Mouse (Mus musculus): ENCODE measurements around the gene Sppl3.
A peak's percentile ranks its signal among the peaks of the same experiment; 100 is the strongest.
"Not testable (repeated sequence)": the region's sequence is repeated elsewhere in the genome, so short reads cannot be mapped to it uniquely, and the experiment has no call there.

Gene Sppl3

GRCm38 (mm10) chr5:115076144-115076901, 65.4 kb downstream of the Sppl3 start:
- peak; percentile 86 to 87 for DNase-seq

- no peak for DNase-seq
These were observed 70.7 kb downstream of the Sppl3 start for GRCm38 (mm10) chr5:115081636-115082035.

GRCm38 (mm10) chr5:115083492-115083891, 72.6 kb downstream of the Sppl3 start:
- no peak for DNase-seq

DNA sequence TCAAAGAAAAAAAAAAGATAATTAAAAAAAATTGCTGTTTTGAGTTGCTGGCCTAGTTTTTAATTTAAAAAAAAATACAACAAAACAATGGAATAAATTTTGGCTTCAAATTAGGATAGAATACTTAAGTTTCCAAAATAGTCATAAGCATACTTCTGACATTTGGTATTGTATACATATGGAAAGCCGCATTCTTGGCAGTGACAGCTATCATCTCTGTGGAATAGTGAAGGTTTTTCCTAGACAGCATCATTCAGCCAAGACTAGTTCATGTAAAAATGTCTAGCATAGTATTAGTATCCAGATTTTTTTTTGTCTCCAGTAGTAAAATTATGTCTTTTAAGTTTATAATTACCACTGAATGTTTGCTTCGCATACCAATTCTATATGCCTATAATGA, 74.7 kb downstream of the Sppl3 start:
- no peak for DNase-seq

- DNase-seq, result no peak
These were observed 78.8 kb downstream of the Sppl3 start for GRCm38 (mm10) chr5:115089592-115090268.

DNA sequence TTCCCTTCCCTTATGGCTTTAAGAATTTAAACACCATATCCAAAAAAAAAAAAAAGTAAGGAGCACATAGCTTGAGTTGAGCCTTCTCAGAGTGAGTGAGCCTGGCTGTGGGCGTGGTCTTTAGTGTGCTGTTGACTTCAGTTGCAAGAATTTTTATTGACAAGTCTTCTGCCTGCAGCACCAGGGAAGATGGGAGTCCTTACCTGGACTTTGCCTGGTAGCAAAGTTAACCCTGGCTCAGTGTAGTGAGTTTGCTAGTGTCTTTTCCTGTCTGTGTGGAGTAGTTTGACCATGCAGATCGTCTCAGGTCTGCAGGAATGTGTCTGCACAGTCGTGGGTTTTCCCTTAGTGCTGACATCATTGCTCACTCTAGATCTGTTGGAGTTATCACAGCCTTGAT, 80.1 kb downstream of the Sppl3 start:
- DNase-seq, result no peak

GRCm38 (mm10) chr5:115091776-115092175, 80.8 kb downstream of the Sppl3 start:
- no peak for DNase-seq

DNA sequence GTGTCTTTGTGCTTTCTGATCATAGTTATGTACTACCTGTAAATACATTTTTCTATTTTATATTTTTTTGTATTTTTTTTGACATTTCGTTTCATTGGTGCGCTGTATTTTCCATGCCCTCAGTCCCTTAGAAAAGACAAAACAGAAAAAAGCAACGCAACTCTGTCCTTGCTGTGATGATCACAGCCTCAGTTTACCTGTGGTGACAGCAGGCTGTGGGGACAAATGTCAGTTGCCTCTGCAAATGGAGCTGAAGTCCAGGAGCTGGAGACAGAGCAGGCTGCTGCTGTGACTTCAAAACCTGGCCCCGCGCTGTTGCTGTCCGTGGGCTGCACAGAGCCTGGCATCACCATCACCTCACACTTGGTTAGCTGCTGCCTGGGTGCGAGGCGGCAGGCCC, 87.3 kb downstream of the Sppl3 start, which contains the start of gene Gm10401:
TSS of gene Gm10401 (minus strand) at position 101 of the 400 bp plus-strand sequence.
- no peak for DNase-seq

GRCm38 (mm10) chr5:115099530-115099929, 88.6 kb downstream of the Sppl3 start:
- no peak for DNase-seq

DNA sequence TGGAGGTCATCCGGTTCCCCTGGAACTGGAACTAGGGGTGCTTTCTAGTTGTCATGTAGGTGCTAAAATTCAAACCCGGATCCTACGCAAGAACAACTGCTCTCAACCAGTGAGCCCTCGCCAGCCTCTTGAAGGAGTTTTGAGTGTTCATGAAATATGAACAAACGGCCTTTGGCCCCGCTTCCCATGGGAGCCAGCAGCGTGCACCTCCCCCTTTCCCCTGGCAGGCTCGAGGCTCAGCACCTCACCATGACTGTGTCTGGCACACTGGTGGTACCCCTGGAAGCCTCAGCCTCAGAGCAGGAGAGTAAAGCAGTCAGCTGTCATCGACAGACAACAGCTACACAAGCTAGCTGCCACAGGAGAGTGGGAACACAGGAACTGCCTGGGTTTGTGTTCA, 89.1 kb downstream of the Sppl3 start:
- no peak for DNase-seq

- no peak for DNase-seq
These were observed 89.5 kb downstream of the Sppl3 start for GRCm38 (mm10) chr5:115100473-115100872.

GRCm38 (mm10) chr5:115102231-115102630, 91.3 kb downstream of the Sppl3 start:
- DNase-seq, result no peak

- not testable (repeated sequence) for DNase-seq
These were observed 92.3 kb downstream of the Sppl3 start for GRCm38 (mm10) chr5:115103253-115103652.

DNA sequence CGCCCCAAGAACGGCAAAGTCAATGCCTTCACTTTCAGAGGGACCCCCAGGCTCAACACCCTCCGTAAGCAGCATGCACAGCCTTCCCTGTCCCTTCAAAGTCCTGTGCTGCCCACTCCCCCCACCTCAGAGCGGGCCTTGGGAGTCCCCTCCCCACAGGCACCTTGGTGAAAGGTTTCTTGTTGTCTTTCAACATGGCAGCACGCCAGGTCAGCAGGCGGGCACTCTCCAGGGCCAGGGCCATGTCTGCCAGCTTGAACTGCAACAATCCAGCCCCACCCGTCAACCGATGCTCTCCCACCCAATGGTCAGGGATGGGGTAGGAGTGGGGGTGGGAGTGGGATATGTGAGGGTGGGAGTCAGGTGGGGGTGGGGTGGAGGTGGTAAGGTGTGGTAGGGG, 100.2 kb downstream of the Sppl3 start:
- DNase-seq, result no peak

DNA sequence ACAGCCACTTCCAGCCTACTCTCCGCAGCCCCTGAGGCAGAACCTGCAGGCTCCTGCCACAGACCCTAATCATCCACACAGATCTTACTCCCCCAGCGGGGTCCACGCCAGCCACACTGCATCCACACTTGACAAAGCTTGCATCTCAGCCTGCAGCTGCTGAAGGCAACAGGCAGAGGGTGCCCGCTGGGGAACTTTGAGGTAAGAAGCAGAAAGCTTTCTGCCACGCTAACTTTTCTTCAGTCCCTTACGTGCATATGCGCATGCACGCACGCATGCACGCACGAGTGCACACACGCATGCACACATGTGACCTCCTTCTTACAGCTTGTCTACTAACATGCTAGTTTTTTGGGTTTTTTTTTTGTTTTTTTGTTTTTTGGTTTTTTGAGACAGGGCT, 102.3 kb downstream of the Sppl3 start:
- DNase-seq, result no peak

- no peak for DNase-seq
These were observed 103.6 kb downstream of the Sppl3 start for GRCm38 (mm10) chr5:115114501-115114900.

GRCm38 (mm10) chr5:115116426-115116825, 105.5 kb downstream of the Sppl3 start:
- no peak for DNase-seq

DNA sequence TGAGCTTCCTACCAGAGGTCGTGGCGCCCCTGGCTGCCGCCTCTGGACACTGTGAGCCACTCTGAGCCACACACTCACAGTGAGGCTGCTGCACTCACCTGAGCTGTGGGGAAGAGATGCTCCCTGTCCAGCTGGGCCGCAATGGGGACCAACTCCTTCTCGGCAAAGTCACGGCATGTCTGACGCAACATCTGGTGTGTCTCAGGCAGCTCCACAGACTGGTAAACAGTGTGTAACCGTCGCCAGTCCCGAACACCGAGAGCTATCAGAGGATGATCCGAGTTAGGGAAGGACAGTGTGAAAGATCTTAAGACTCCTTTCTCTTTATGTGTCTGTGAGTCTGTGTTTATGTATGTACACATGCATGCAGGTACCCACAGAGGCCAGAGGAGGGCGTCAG, 106.5 kb downstream of the Sppl3 start:
- no peak for DNase-seq

- DNase-seq, result peak; percentile 87 to 93
These were observed 108.1 kb downstream of the Sppl3 start, which contains the start of gene Acads for GRCm38 (mm10) chr5:115118961-115119570. Gene Acads, minus strand, starts transcription at chr5:115119346.

DNA sequence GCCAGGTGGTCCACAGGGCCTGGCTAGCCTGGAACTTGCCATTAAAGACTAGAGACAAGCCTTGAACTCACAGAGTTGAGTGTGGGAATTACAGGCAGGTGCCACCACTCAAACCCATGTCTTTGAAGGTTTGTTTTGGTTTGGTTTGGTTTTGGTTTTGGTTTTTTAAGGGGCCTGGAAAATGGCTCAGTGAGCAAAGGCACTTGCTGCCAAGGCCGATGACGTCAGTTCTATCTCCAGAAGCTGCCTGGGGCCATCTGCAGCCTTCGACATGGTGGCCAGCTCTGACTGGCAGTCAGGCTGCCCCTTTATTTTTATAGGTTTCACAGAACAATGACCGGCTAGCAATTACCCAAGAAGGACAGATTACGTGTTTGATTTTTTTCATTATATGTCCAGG, 110.0 kb downstream of the Sppl3 start:
- no peak for DNase-seq

DNA sequence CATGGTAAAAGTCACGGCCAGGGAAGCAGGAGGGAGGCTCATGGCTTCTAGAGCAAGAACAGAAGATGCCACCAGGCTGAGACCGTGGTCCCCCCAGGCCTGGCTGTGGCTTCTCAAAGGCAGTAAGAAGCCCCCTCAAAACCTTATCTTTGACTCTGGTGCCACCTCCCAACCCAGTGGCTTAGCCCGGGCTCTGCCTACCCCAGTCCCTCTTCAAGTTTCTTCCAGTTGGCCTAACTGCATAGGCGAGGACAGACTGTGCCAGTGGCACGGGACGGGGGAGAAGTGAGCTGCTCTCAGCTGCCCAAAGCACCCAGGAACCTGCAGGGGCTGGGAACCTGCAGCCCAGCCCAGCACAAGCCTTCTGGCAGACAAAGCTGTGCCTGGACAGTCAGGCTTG, 113.8 kb downstream of the Sppl3 start:
- DNase-seq, result no peak

DNA sequence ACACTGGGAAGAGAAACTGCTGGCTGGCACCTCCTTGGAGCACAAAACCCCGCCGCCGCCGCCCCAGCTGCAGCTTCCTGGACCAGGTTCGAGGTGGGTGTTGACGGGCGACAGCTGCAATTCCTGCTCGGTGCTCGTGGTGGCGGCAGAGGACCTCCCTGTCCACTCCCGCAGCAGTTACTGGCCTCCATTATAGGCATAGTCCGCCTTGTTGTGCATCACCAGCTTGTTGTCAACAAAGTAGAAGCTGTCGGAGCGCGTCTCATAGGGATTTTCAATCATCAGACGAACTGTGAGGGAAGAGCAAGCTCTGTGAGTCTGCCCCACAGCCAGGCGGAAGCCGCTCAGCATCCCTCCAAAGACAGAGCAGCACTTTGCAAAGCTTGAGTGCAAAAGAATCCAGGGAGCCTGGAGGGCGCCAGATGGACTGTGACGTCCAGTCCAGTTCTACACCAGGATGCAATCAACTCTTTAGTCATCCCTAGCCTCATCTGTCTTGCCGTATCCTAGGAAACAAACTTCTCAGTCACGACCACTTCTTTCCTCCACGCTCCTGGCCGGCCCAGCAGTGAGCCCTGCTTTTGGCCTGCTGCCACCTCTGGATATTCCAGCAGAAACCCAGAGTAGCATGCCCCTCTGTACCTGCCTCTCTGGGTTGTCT, 114.4 kb downstream of the Sppl3 start:
- DNase-seq, result peak; percentile 90 to 93

DNA sequence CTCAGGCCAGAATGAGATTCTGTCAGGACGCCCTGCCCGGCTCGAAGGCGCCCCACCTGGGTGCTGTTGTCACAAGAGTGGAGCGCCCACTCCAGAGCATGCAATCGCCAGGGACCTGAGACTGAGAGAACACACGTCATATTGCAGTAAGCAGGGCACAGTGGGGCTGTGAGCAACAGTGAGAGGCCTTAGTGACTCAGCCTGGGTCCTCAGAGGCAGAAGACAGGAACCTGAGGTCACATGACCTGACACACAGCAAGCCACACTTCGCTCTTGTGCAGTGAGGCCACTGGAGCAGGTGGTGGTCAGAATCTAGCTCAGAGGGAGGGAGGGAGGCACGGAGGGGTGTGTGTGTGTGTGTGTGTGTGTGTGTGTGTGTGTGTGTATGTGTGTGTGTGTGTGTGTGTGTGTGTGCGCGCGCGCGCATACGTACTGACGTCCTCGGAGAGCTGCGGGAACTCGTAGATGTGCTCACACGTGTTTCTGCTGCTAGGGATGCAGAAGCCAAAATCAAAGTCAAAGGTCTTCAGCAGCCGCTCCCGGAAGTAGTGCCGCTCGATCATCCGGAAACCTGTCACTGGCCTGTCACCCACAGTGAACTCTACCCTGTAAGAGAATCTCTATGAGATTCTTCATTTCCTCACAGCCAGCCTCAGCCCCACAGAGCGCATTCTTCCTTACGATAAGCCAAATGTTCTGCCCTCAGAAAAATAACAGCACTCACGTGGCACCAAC, 115.8 kb downstream of the Sppl3 start:
- DNase-seq, result no peak
